Mouse (Mus musculus): ENCODE data around the gene Ccdc43.
A peak's percentile ranks its signal among the peaks of the same experiment; 100 is the strongest.

- TF ChIP-seq CTCF (conservative IDR thresholded peaks at IDR 0.05; ENCODE audit: low read length) (peak; percentile 56), NANOG (IDR thresholded peaks at IDR 0.05; ENCODE audit: borderline replicate concordance, low read length) (no peak), POU5F1 (IDR thresholded peaks at IDR 0.05; ENCODE audit: borderline replicate concordance, low read length) (no peak)
Observed at GRCm38 (mm10) chr11:102728614-102729013, 31.0 kb upstream of the Ccdc43 start.
